Mouse (Mus musculus): ENCODE measurements around the gene Rcan2.

Gene Rcan2

DNA sequence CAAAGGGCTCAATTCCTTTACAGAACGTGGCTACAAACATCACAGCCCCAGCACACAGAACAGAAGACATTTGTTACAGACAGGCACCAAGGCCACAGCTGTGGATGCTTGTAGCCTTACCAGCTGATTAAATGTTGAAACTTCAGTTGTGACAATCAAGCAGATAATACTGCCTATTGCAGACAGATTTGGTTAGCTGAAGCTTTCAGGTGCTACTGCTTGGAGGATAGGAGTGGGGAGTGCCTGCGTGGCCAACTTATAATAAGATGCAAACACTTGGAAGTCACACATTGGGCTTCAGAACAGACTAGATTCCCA is 276.7 kb downstream of the Rcan2 start:
- no peak for DNase-seq (ENCODE audit: low read depth, low spot score)

DNA sequence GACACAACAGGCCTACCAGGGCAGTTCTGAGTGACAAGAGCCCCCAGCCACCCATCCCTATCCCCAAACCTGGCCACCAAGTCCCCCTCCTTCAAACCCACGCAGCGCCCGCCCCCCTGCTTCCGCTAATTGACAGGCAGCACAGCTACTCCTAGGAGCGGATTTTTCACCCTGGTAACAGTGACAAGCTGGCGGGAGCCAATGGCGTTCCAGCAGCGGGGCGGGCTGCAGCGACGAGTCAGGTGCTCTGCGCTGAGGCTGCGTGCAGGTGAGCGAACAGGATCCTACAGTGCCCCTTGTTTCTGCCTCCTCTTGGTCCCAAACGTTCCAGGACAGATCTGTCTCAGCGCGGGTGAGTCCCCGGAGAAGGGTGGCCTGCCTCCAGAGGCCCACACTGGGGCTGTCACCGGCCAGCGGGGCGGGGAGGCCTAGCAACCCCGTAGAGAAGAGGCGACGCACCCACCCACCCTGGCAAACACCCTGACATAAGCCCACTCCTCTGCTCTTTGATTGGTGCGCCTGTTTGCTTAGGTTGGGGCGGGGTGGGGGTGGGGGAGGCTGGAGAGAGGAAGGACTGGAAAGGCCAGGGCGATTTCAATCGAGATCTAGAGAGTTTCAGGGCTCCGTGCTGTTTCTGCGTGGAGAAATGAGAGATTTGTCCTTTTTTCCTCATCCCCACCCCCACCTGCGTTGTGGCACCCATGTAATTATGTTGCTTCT is 277.6 kb downstream of the Rcan2 start, which contains the start of gene Enpp5:
Gene Enpp5, plus strand, starts transcription at position 183 of the 720 bp plus-strand sequence.
- DNase-seq (ENCODE audit: low read depth, low spot score): peak; percentile 87

DNA sequence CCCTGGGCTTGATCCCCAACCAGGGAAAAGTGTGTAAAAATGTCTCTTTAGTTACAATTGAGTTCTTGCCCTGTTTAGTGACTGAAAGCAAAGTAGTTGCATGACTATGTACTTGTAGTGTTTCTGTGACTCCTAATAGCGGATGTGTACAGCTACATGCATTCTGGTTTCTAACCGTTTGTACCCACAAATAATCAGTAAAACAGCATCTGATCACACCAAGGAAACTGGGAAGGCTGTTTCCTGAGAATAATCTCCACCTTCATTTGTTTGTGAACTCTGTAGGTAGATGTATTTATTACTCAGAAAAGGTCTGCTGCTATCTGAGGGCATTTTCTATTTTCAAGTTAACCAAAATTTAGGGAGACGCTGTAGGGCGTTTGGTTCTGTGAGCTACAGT is 282.0 kb downstream of the Rcan2 start:
- no peak for DNase-seq (ENCODE audit: low read depth, low spot score)

- no peak for DNase-seq (ENCODE audit: low read depth, low spot score)
Measured at GRCm38 (mm10) chr17:44088226-44088625, 287.1 kb downstream of the Rcan2 start.

Measured in R1 (cell line).